Comparison of ENCODE assay signal across 8 mouse cellular contexts in the genomic region with DNA sequence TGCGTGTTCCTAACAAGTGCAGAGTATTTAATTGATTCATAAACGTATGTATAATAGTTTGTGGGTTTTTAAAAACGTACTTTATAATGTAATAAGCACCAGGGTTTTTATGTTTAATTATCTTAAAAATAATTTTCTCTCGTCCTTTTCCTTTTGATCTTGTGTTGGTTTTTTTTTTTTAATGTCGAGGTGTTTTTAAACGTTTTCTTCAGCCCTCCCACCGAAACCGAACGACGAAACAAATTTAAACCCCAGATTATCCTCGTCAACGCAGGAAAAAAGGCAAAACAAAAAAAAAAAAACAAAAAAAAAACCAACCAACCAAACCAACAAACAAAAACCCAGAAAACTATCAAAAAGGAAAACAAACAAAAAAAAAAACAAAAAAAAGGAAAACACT. TPM values are rescaled to one million over a fixed set of nuclear protein-coding genes. Genes with fewer than 3 reads are reported as not detected.
DNase-seq lines count a peak whose midpoint lies in the region; ATAC-seq and TF ChIP-seq lines count a peak whose summit lies in the region.

No protein-coding gene starts in this region.

- H3K36me3 ChIP-seq in heart, embryonic 13.5 days = peaks cover 17% of the 10 kb centered on the region
- H3K36me3 ChIP-seq in MEL (ENCODE audit: control insufficient read depth in 1 of 2, insufficient read depth in 2 of 2, low read length in 2 of 2) (peaks cover 0 to 9% of the 10 kb centered on the region in 2 experiments; a peak in 2 of 4 replicates), macrophage (ENCODE audit: inconsistent target) (no peaks in the 10 kb centered on the region)
- no peaks in the 10 kb centered on the region for H3K36me3 ChIP-seq in hindbrain, embryonic 13.5 days

- H3K27ac ChIP-seq in heart, embryonic 13.5 days (replicated peaks) = peak overlapping the region; percentile 93
- H3K27ac ChIP-seq in MEL (ENCODE audit: control insufficient read depth, low read depth, low read length) = peak overlapping the region; percentile 98; the same call in 1 of the 2 replicates
- H3K27ac ChIP-seq in hindbrain, embryonic 13.5 days = peak overlapping the region; percentile 92
- no peak overlapping the region for H3K27ac ChIP-seq in macrophage

- H3K4me2 ChIP-seq in heart, embryonic 13.5 days = peak overlapping the region; percentile 74
- peak overlapping the region; percentile 48 for H3K4me2 ChIP-seq in hindbrain, embryonic 13.5 days

- WGBS in heart, embryonic 13.5 days = 4% methylated on average over 12 of the region's 12 CpGs
- WGBS in hindbrain, embryonic 13.5 days = 3% methylated on average over 12 of the region's 12 CpGs
- WGBS in macrophage (ENCODE audit: missing documents) = 12% methylated on average over 12 of the region's 12 CpGs

- peaks cover 71% of the 10 kb centered on the region for H3K27me3 ChIP-seq in heart, embryonic 13.5 days (replicated peaks)
- no peaks in the 10 kb centered on the region for H3K27me3 ChIP-seq in MEL (ENCODE audit: control insufficient read depth in 1 of 2, insufficient read depth in 2 of 2, low read length in 2 of 2)
- peaks cover 88% of the 10 kb centered on the region for H3K27me3 ChIP-seq in hindbrain, embryonic 13.5 days

- intact Hi-C loops in left cerebral cortex, postnatal 36 days (cut with DNase I) = no loop called here

- TF ChIP-seq POLR2A in MEL (IDR thresholded peaks at IDR 0.05; ENCODE audit: control insufficient read depth in 1 of 2, insufficient read depth in 1 of 2, low read depth in 1 of 2, low read length in 2 of 2, poor library complexity in 1 of 2) = no peak

- H3K4me1 ChIP-seq in heart, embryonic 13.5 days = peaks cover 84% of the 10 kb centered on the region
- H3K4me1 ChIP-seq in MEL (ENCODE audit: control insufficient read depth in 1 of 2, insufficient read depth in 2 of 2, low read length in 2 of 2) = peaks cover under 1 to 10% of the 10 kb centered on the region in 2 experiments; a peak in 3 of 4 replicates
- peaks cover 68% of the 10 kb centered on the region for H3K4me1 ChIP-seq in hindbrain, embryonic 13.5 days (replicated peaks)

- no peak for TF ChIP-seq CTCF in MEL (IDR thresholded peaks at IDR 0.05 in 2 of 3, conservative IDR thresholded peaks at IDR 0.05 in 1 of 3; ENCODE audit: control insufficient read depth in 1 of 3, insufficient read depth in 1 of 3, low read depth in 2 of 3, low read length in 3 of 3, poor library complexity in 1 of 3, severe bottlenecking in 1 of 3)

- no peak for TF ChIP-seq RAD21 in MEL (IDR thresholded peaks at IDR 0.05; ENCODE audit: low read depth, low read length)

- DNase-seq in heart, adult 9 months (ENCODE audit: low spot score in 2 of 2) = no peak
- DNase-seq in MEL (ENCODE audit: low read depth, low spot score) = peak; percentile 38
- no peak for DNase-seq in adrenal gland, adult 2 months
- DNase-seq in left cerebral cortex, postnatal 36 days (ENCODE audit: low spot score in 2 of 2) = no peak

- H3K79me2 ChIP-seq in MEL (ENCODE audit: control insufficient read depth, insufficient read depth, low read length, poor library complexity) (peaks cover 32% of the 10 kb centered on the region), macrophage (ENCODE audit: inconsistent target) (peaks cover 27% of the 10 kb centered on the region)

- TF ChIP-seq EP300 in MEL (IDR thresholded peaks at IDR 0.05; ENCODE audit: low read depth in 1 of 2, low read length in 2 of 2) = no peak

- ATAC-seq in heart, embryonic 13.5 days (ENCODE audit: extremely low read depth, insufficient number of reproducible peaks, low FRiP score, low TSS enrichment) = no peak
- ATAC-seq in hindbrain, embryonic 13.5 days (ENCODE audit: low FRiP score) = no peak
- ATAC-seq in inflammation-experienced regulatory T-cells, adult 6 months = no peak

- no peaks in the 10 kb centered on the region for H3K9me3 ChIP-seq in heart, embryonic 13.5 days
- no peaks in the 10 kb centered on the region for H3K9me3 ChIP-seq in MEL (replicated peaks; ENCODE audit: insufficient read depth, low read length)
- no peaks in the 10 kb centered on the region for H3K9me3 ChIP-seq in hindbrain, embryonic 13.5 days

- H3K9ac ChIP-seq in heart, embryonic 13.5 days = peak overlapping the region; percentile 87
- peak overlapping the region; percentile 98 for H3K9ac ChIP-seq in MEL (ENCODE audit: control insufficient read depth, low read depth, low read length, poor library complexity, severe bottlenecking)
- H3K9ac ChIP-seq in hindbrain, embryonic 13.5 days = peak overlapping the region; percentile 40; the same call in 1 of the 2 replicates

- peak overlapping the region; percentile 57 for H3K4me3 ChIP-seq in heart, embryonic 13.5 days
- H3K4me3 ChIP-seq in MEL (ENCODE audit: control insufficient read depth in 1 of 2, insufficient read depth in 1 of 2, low read depth in 2 of 2, low read length in 2 of 2) = peak overlapping the region; percentile 36 to 62
- peak overlapping the region; percentile 23 for H3K4me3 ChIP-seq in hindbrain, embryonic 13.5 days
- H3K4me3 ChIP-seq in macrophage (ENCODE audit: inconsistent target) = peak overlapping the region; percentile 2; the same call in 1 of the 2 replicates

RNA-seq across cellular contexts. Expression of gene Lyl1, which starts 4.7 kb away (rescaled TPM):
- polyA plus RNA-seq in heart, embryonic 13.5 days (2015; fragmentation: Nextera tagmentation; extraction: Ambion mirVana) = 15.4 and 17.1 TPM in 2 replicates
- 75.5 and 88.7 TPM in 2 replicates for total RNA-seq in MEL (2012; rRNA removed)
- polyA plus RNA-seq in MEL (2012; ENCODE audit: insufficient read depth in 1 of 2, insufficient read length in 2 of 2, low read depth in 1 of 2, low replicate concordance in 2 of 2, missing spikeins in 1 of 2) (100 to 1,000 TPM; 136 to 149 TPM), macrophage (2018) (38.2 to 65.7 TPM (median 48.7 TPM) in 3 replicates)
- 3.9 and 4.2 TPM in 2 replicates for polyA plus RNA-seq in hindbrain, embryonic 13.5 days (2015; fragmentation: Nextera tagmentation; extraction: Ambion mirVana)
- 100 to 1,000 TPM in 11 of 26 experiments, 10 to 100 TPM in 13, 1 to 10 TPM in 2; 2.3 to 178 (median 69.7) TPM for total RNA-seq in macrophage (2018; cell fraction: chromatin; rRNA removed)
- 10 to 100 TPM in 25 of 26 experiments, 1 to 10 TPM in 1; 6.6 to 88.0 (median 59.5) TPM for total RNA-seq in macrophage (2018; cell fraction: cytosol; rRNA removed)
- total RNA-seq in macrophage (2018; cell fraction: nucleus; rRNA removed) = 100 to 1,000 TPM in 11 of 26 experiments, 10 to 100 TPM in 14, 1 to 10 TPM in 1; 8.1 to 193 (median 91.8) TPM
- total RNA-seq in adrenal gland, adult 2 months (2021) = 1 to 10 TPM; 2.7 to 4.4 TPM
- polyA plus RNA-seq in adrenal gland, adult 2 months (2012; rRNA removed) = 8.2 and 10.9 TPM in 2 replicates
- 1 to 10 TPM; 2.4 to 3.4 TPM for total RNA-seq in left cerebral cortex, postnatal 36 days (2021)
- 1 to 10 TPM in 2 of 3 experiments, under 1 TPM in 1; 0.20 to 2.7 (median 1.3) TPM for polyA plus RNA-seq in inflammation-experienced regulatory T-cells, adult 6 months (2017; shearing (Covaris generic))

RNA-seq across cellular contexts. Expression of gene G430095P16Rik, which starts 16.8 kb away (rescaled TPM):
- polyA plus RNA-seq in heart, embryonic 13.5 days (2015; fragmentation: Nextera tagmentation; extraction: Ambion mirVana) = 7.8 and 8.9 TPM in 2 replicates
- total RNA-seq in MEL (2012; rRNA removed) = 5.6 and 7.9 TPM in 2 replicates
- 10 to 100 TPM in 1 of 2 experiments, not detected in 1; 17.1 TPM for polyA plus RNA-seq in MEL (2012; ENCODE audit: insufficient read depth in 1 of 2, insufficient read length in 2 of 2, low read depth in 1 of 2, low replicate concordance in 2 of 2, missing spikeins in 1 of 2)
- polyA plus RNA-seq in hindbrain, embryonic 13.5 days (2015; fragmentation: Nextera tagmentation; extraction: Ambion mirVana) = 1.0 and 2.3 TPM in 2 replicates
- not detected for total RNA-seq in macrophage (2018; cell fraction: chromatin; rRNA removed)
- total RNA-seq in macrophage (2018; cell fraction: cytosol; rRNA removed) = under 1 TPM in 5 of 26 experiments, not detected in 21; 0.18 to 0.66 (median 0.31) TPM
- total RNA-seq in macrophage (2018; cell fraction: nucleus; rRNA removed) = not detected
- polyA plus RNA-seq in macrophage (2018) = not detected in 3 replicates
- total RNA-seq in adrenal gland, adult 2 months (2021) = under 1 TPM in 1 of 2 experiments, not detected in 1; 0.59 TPM
- 0.26 and 0.76 TPM in 2 replicates for polyA plus RNA-seq in adrenal gland, adult 2 months (2012; rRNA removed)
- total RNA-seq in left cerebral cortex, postnatal 36 days (2021) = not detected
- polyA plus RNA-seq in inflammation-experienced regulatory T-cells, adult 6 months (2017; shearing (Covaris generic)) = 10 to 100 TPM; 11.7 to 25.0 (median 21.7) TPM

RNA-seq across cellular contexts. Expression of gene Nacc1, which starts 18.3 kb away (rescaled TPM):
- polyA plus RNA-seq in heart, embryonic 13.5 days (2015; fragmentation: Nextera tagmentation; extraction: Ambion mirVana) = 15.1 and 15.7 TPM in 2 replicates
- 42.5 and 45.3 TPM in 2 replicates for total RNA-seq in MEL (2012; rRNA removed)
- polyA plus RNA-seq in MEL (2012; ENCODE audit: insufficient read depth in 1 of 2, insufficient read length in 2 of 2, low read depth in 1 of 2, low replicate concordance in 2 of 2, missing spikeins in 1 of 2) (100 to 1,000 TPM in 1 of 2 experiments, not detected in 1; 106 TPM), macrophage (2018) (42.2 to 61.4 TPM (median 49.6 TPM) in 3 replicates)
- polyA plus RNA-seq in hindbrain, embryonic 13.5 days (2015; fragmentation: Nextera tagmentation; extraction: Ambion mirVana) = 13.7 and 14.4 TPM in 2 replicates
- 10 to 100 TPM; 29.2 to 67.2 (median 42.0) TPM for total RNA-seq in macrophage (2018; cell fraction: chromatin; rRNA removed)
- 10 to 100 TPM; 49.3 to 73.4 (median 60.7) TPM for total RNA-seq in macrophage (2018; cell fraction: cytosol; rRNA removed)
- 10 to 100 TPM; 42.8 to 95.1 (median 62.2) TPM for total RNA-seq in macrophage (2018; cell fraction: nucleus; rRNA removed)
- 10 to 100 TPM; 78.4 to 80.7 TPM for total RNA-seq in adrenal gland, adult 2 months (2021)
- 98.7 and 120 TPM in 2 replicates for polyA plus RNA-seq in adrenal gland, adult 2 months (2012; rRNA removed)
- total RNA-seq in left cerebral cortex, postnatal 36 days (2021) = 10 to 100 TPM; 94.2 to 99.7 TPM
- polyA plus RNA-seq in inflammation-experienced regulatory T-cells, adult 6 months (2017; shearing (Covaris generic)) = 1 to 10 TPM; 9.2 to 9.5 (median 9.4) TPM

RNA-seq across cellular contexts. Expression of gene Trmt1, which starts 19.9 kb away (rescaled TPM):
- 47.6 and 51.6 TPM in 2 replicates for polyA plus RNA-seq in heart, embryonic 13.5 days (2015; fragmentation: Nextera tagmentation; extraction: Ambion mirVana)
- 154 and 183 TPM in 2 replicates for total RNA-seq in MEL (2012; rRNA removed)
- polyA plus RNA-seq in MEL (2012; ENCODE audit: insufficient read depth in 1 of 2, insufficient read length in 2 of 2, low read depth in 1 of 2, low replicate concordance in 2 of 2, missing spikeins in 1 of 2) (100 to 1,000 TPM in 1 of 2 experiments, not detected in 1; 221 TPM), macrophage (2018) (24.6 to 51.1 TPM (median 43.5 TPM) in 3 replicates)
- 51.9 and 60.3 TPM in 2 replicates for polyA plus RNA-seq in hindbrain, embryonic 13.5 days (2015; fragmentation: Nextera tagmentation; extraction: Ambion mirVana)
- total RNA-seq in macrophage (2018; cell fraction: chromatin; rRNA removed) = 100 to 1,000 TPM; 145 to 258 (median 188) TPM
- 10 to 100 TPM; 23.1 to 41.2 (median 31.8) TPM for total RNA-seq in macrophage (2018; cell fraction: cytosol; rRNA removed)
- 100 to 1,000 TPM in 18 of 26 experiments, 10 to 100 TPM in 8; 58.4 to 242 (median 112) TPM for total RNA-seq in macrophage (2018; cell fraction: nucleus; rRNA removed)
- 10 to 100 TPM; 57.0 to 68.5 TPM for total RNA-seq in adrenal gland, adult 2 months (2021)
- 150 and 160 TPM in 2 replicates for polyA plus RNA-seq in adrenal gland, adult 2 months (2012; rRNA removed)
- 100 to 1,000 TPM in 1 of 2 experiments, 10 to 100 TPM in 1; 84.5 to 124 TPM for total RNA-seq in left cerebral cortex, postnatal 36 days (2021)
- 10 to 100 TPM; 28.0 to 61.1 (median 55.5) TPM for polyA plus RNA-seq in inflammation-experienced regulatory T-cells, adult 6 months (2017; shearing (Covaris generic))

RNA-seq across cellular contexts. Expression of gene Ier2, which starts 43.3 kb away (rescaled TPM):
- 43.0 and 44.8 TPM in 2 replicates for polyA plus RNA-seq in heart, embryonic 13.5 days (2015; fragmentation: Nextera tagmentation; extraction: Ambion mirVana)
- 22.5 and 24.4 TPM in 2 replicates for total RNA-seq in MEL (2012; rRNA removed)
- polyA plus RNA-seq in MEL (2012; ENCODE audit: insufficient read depth in 1 of 2, insufficient read length in 2 of 2, low read depth in 1 of 2, low replicate concordance in 2 of 2, missing spikeins in 1 of 2) (100 to 1,000 TPM in 1 of 2 experiments, 10 to 100 TPM in 1; 37.7 to 258 TPM), macrophage (2018) (13.1 to 24.0 TPM (median 23.6 TPM) in 3 replicates)
- polyA plus RNA-seq in hindbrain, embryonic 13.5 days (2015; fragmentation: Nextera tagmentation; extraction: Ambion mirVana) = 26.1 and 32.2 TPM in 2 replicates
- 100 to 1,000 TPM in 11 of 26 experiments, 10 to 100 TPM in 14, 1 to 10 TPM in 1; 8.1 to 794 (median 83.2) TPM for total RNA-seq in macrophage (2018; cell fraction: chromatin; rRNA removed)
- 1,000 to 10,000 TPM in 1 of 26 experiments, 100 to 1,000 TPM in 16, 10 to 100 TPM in 9; 12.7 to 1,041 (median 226) TPM for total RNA-seq in macrophage (2018; cell fraction: cytosol; rRNA removed)
- 1,000 to 10,000 TPM in 1 of 26 experiments, 100 to 1,000 TPM in 15, 10 to 100 TPM in 10; 18.1 to 1,358 (median 213) TPM for total RNA-seq in macrophage (2018; cell fraction: nucleus; rRNA removed)
- 10 to 100 TPM; 24.9 to 34.8 TPM for total RNA-seq in adrenal gland, adult 2 months (2021)
- polyA plus RNA-seq in adrenal gland, adult 2 months (2012; rRNA removed) = 13.7 and 27.0 TPM in 2 replicates
- total RNA-seq in left cerebral cortex, postnatal 36 days (2021) = 10 to 100 TPM in 1 of 2 experiments, 1 to 10 TPM in 1; 5.6 to 27.6 TPM
- polyA plus RNA-seq in inflammation-experienced regulatory T-cells, adult 6 months (2017; shearing (Covaris generic)) = 10 to 100 TPM; 42.4 to 46.3 (median 45.8) TPM

Comparison
In these comparisons a context has a peak if more than half of its experiments do, and no peak if none do; other contexts are left out.
1. H3K4me3 ChIP-seq: peak in every context shown above with its lines; median percentile 57 in heart, embryonic 13.5 days; 49 in MEL; 23 in hindbrain, embryonic 13.5 days; 2 in macrophage.
2. H3K9ac ChIP-seq: peak in every context shown above with its lines; median percentile 98 in MEL; 87 in heart, embryonic 13.5 days; 40 in hindbrain, embryonic 13.5 days.